Mouse (Mus musculus): ENCODE data around the gene Pdgfra. TPM values are rescaled to one million over a fixed set of nuclear protein-coding genes. Genes with fewer than 3 reads are reported as not detected.

The Pdgfra gene
- polyA plus RNA-seq, 1 experiment from 2014 or later = 7.9 TPM

- Histone ChIP-seq H3K4me1 (replicated peaks; ENCODE audit: control insufficient read depth, insufficient read depth) (no peaks in the 10 kb centered on the region), H3K27ac (replicated peaks) (no peak overlapping the region), H3K9ac (ENCODE audit: low read length) (no peak overlapping the region), H3K27me3 (ENCODE audit: control insufficient read depth, insufficient read depth, low read length) (no peaks in the 10 kb centered on the region), H3K9me3 (ENCODE audit: control insufficient read depth, low read length) (no peaks in the 10 kb centered on the region), H3K36me3 (ENCODE audit: control insufficient read depth, insufficient read depth, low read length) (0 out of 2 replicates have a peak, but pooled peaks cover 5% of the 10 kb centered on the region), H3K4me2 (replicated peaks; ENCODE audit: low read depth) (no peak overlapping the region), H3K4me3 (ENCODE audit: low read depth, low read length) (no peak overlapping the region)
- WGBS = 86% methylated on average over 6 of the region's 6 CpGs
- DNase-seq (ENCODE audit: low spot score) = no peak
- ATAC-seq (ENCODE audit: low FRiP score, low TSS enrichment) = no peak
- TF ChIP-seq EP300 (optimal IDR thresholded peaks at IDR 0.05) (no peak), CTCF (IDR thresholded peaks at IDR 0.05; ENCODE audit: low read depth) (no peak)
Measured at GRCm38 (mm10) chr5:75169837-75170236, 17.7 kb downstream of the Pdgfra start.

- no peaks in the 10 kb centered on the region for H3K9me3 ChIP-seq (ENCODE audit: control insufficient read depth, low read length)
- no peaks in the 10 kb centered on the region for H3K27me3 ChIP-seq (ENCODE audit: control insufficient read depth, insufficient read depth, low read length)
- H3K9ac ChIP-seq (ENCODE audit: low read length) = no peak overlapping the region
- H3K4me2 ChIP-seq (replicated peaks; ENCODE audit: low read depth) = no peak overlapping the region
- H3K4me1 ChIP-seq (replicated peaks; ENCODE audit: control insufficient read depth, insufficient read depth) = no peaks in the 10 kb centered on the region
- TF ChIP-seq EP300 (optimal IDR thresholded peaks at IDR 0.05) (no peak), CTCF (IDR thresholded peaks at IDR 0.05; ENCODE audit: low read depth) (no peak)
- WGBS = 87% methylated on average over 10 of the region's 10 CpGs
- no peak overlapping the region for H3K4me3 ChIP-seq (ENCODE audit: low read depth, low read length)
- H3K36me3 ChIP-seq (ENCODE audit: control insufficient read depth, insufficient read depth, low read length) = 0 out of 2 replicates have a peak, but pooled peaks cover 5% of the 10 kb centered on the region
- no peak for DNase-seq (ENCODE audit: low spot score)
- no peak overlapping the region for H3K27ac ChIP-seq (replicated peaks)
- ATAC-seq (ENCODE audit: low FRiP score, low TSS enrichment) = no peak
Measured at GRCm38 (mm10) chr5:75171859-75172258, 19.8 kb downstream of the Pdgfra start.

DNA sequence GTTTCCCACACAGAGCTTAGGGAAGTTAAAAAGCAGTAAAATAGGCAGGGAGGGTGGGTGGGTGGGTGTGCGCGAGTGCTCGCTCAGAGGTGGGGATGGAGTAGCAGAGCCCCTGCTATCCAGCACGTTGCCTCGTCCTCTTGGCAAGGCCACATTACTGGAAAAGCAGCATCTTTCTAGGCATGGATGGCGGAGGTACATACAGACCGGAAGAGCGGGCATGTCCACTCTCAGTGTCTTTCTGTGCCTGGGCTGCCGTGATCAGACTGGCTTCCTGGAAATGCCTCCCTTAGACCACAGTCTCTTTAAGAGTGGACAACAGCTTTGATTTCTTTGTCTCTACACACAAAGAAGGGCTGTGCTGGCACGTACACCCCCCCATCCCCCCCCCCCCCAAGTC is 27.2 kb downstream of the Pdgfra start:
- no peak overlapping the region for H3K4me3 ChIP-seq (ENCODE audit: low read depth, low read length)
- H3K4me2 ChIP-seq (replicated peaks; ENCODE audit: low read depth) = no peak overlapping the region
- H3K27ac ChIP-seq (replicated peaks) = no peak overlapping the region
- H3K27me3 ChIP-seq (ENCODE audit: control insufficient read depth, insufficient read depth, low read length) = no peaks in the 10 kb centered on the region
- no peaks in the 10 kb centered on the region for H3K9me3 ChIP-seq (ENCODE audit: control insufficient read depth, low read length)
- no peak overlapping the region for H3K9ac ChIP-seq (ENCODE audit: low read length)
- no peak for DNase-seq (ENCODE audit: low spot score)
- no peak for TF ChIP-seq EP300 (optimal IDR thresholded peaks at IDR 0.05)
- TF ChIP-seq CTCF (IDR thresholded peaks at IDR 0.05; ENCODE audit: low read depth) = no peak
- no peak; the same call in 1 of the 2 replicates for ATAC-seq (ENCODE audit: low FRiP score, low TSS enrichment)
- no peaks in the 10 kb centered on the region for H3K4me1 ChIP-seq (replicated peaks; ENCODE audit: control insufficient read depth, insufficient read depth)
- no peaks in the 10 kb centered on the region for H3K36me3 ChIP-seq (ENCODE audit: control insufficient read depth, insufficient read depth, low read length)
- 87% methylated on average over 10 of the region's 10 CpGs for WGBS

DNA sequence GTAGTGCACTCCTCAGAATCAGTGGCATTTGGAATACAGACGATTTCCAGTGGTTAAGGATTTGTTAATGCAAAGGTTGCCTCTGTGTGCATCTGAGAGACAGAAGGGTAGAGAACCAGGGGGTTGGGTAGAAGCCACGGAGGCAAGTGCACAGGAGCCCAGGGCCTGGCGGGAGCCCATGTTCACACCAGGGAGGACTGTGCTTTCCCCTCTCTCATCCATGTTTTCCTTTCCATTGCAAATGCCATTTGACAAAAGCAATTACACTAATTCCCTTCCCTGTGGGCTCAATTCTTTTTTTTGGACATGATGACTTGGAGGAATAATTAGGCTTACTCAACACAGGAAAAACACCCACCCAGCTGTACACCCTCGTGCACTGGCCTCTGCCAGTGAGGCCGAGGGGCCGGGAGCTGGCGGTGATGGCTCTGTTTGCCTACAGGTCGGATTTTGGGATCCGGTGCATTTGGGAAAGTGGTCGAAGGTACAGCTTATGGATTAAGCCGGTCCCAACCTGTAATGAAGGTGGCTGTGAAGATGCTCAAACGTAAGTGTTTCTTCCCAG is 27.7 kb downstream of the Pdgfra start:
- no peaks in the 10 kb centered on the region for H3K36me3 ChIP-seq (ENCODE audit: control insufficient read depth, insufficient read depth, low read length)
- no peak overlapping the region for H3K4me3 ChIP-seq (ENCODE audit: low read depth, low read length)
- H3K9ac ChIP-seq (ENCODE audit: low read length) = no peak overlapping the region
- TF ChIP-seq EP300 (optimal IDR thresholded peaks at IDR 0.05) (no peak), CTCF (IDR thresholded peaks at IDR 0.05; ENCODE audit: low read depth) (no peak)
- DNase-seq (ENCODE audit: low spot score) = no peak
- H3K4me1 ChIP-seq (replicated peaks; ENCODE audit: control insufficient read depth, insufficient read depth) = no peaks in the 10 kb centered on the region
- no peak overlapping the region for H3K27ac ChIP-seq (replicated peaks)
- ATAC-seq (ENCODE audit: low FRiP score, low TSS enrichment) = no peak
- H3K4me2 ChIP-seq (replicated peaks; ENCODE audit: low read depth) = no peak overlapping the region
- no peaks in the 10 kb centered on the region for H3K9me3 ChIP-seq (ENCODE audit: control insufficient read depth, low read length)
- 88% methylated on average over 12 of the region's 12 CpGs for WGBS
- no peaks in the 10 kb centered on the region for H3K27me3 ChIP-seq (ENCODE audit: control insufficient read depth, insufficient read depth, low read length)

GRCm38 (mm10) chr5:75183653-75184052 is 31.6 kb downstream of the Pdgfra start:
- H3K27ac ChIP-seq (replicated peaks) = no peak overlapping the region
- no peak for TF ChIP-seq CTCF (IDR thresholded peaks at IDR 0.05; ENCODE audit: low read depth)
- no peak for TF ChIP-seq EP300 (optimal IDR thresholded peaks at IDR 0.05)
- H3K4me3 ChIP-seq (ENCODE audit: low read depth, low read length) = no peak overlapping the region
- H3K9me3 ChIP-seq (ENCODE audit: control insufficient read depth, low read length) = no peaks in the 10 kb centered on the region
- no peaks in the 10 kb centered on the region for H3K36me3 ChIP-seq (ENCODE audit: control insufficient read depth, insufficient read depth, low read length)
- H3K4me1 ChIP-seq (replicated peaks; ENCODE audit: control insufficient read depth, insufficient read depth) = no peaks in the 10 kb centered on the region
- 67% methylated on average over 6 of the region's 6 CpGs for WGBS
- ATAC-seq (ENCODE audit: low FRiP score, low TSS enrichment) (no peak), DNase-seq (ENCODE audit: low spot score) (no peak)
- no peaks in the 10 kb centered on the region for H3K27me3 ChIP-seq (ENCODE audit: control insufficient read depth, insufficient read depth, low read length)
- no peak overlapping the region for H3K9ac ChIP-seq (ENCODE audit: low read length)
- H3K4me2 ChIP-seq (replicated peaks; ENCODE audit: low read depth) = no peak overlapping the region

- Histone ChIP-seq H3K27ac (replicated peaks) (no peak overlapping the region), H3K36me3 (ENCODE audit: control insufficient read depth, insufficient read depth, low read length) (no peaks in the 10 kb centered on the region), H3K27me3 (ENCODE audit: control insufficient read depth, insufficient read depth, low read length) (no peaks in the 10 kb centered on the region), H3K4me2 (replicated peaks; ENCODE audit: low read depth) (no peak overlapping the region), H3K9me3 (ENCODE audit: control insufficient read depth, low read length) (no peaks in the 10 kb centered on the region), H3K9ac (ENCODE audit: low read length) (no peak overlapping the region), H3K4me3 (ENCODE audit: low read depth, low read length) (no peak overlapping the region), H3K4me1 (replicated peaks; ENCODE audit: control insufficient read depth, insufficient read depth) (no peaks in the 10 kb centered on the region)
- DNase-seq (ENCODE audit: low spot score) (no peak), ATAC-seq (ENCODE audit: low FRiP score, low TSS enrichment) (no peak)
- 50% methylated on average over 5 of the region's 5 CpGs for WGBS
- no peak for TF ChIP-seq EP300 (optimal IDR thresholded peaks at IDR 0.05)
- TF ChIP-seq CTCF (IDR thresholded peaks at IDR 0.05; ENCODE audit: low read depth) = no peak
Measured at GRCm38 (mm10) chr5:75184112-75184511, 32.0 kb downstream of the Pdgfra start.
